Mouse (Mus musculus) MEL (cell line): Measurements from ENCODE around the gene Cd99l2. TPM values are rescaled to one million over a fixed set of nuclear protein-coding genes. Genes with fewer than 3 reads are reported as not detected.

Source experiments
- DNase-seq: peaks from one replicate; pipeline ENCODE4 v3.0.0; 2011; ENCODE audit warnings: low read depth, low spot score
- H3K27ac ChIP-seq: 2 replicates; pipeline ENCODE4 v1.5.1; 2012; ENCODE audit warnings: low read depth, mild to moderate bottlenecking, control low read depth, low read length, moderate library complexity; ENCODE audit not compliant: control insufficient read depth
- H3K27me3 ChIP-seq, 2 experiments: fragments of 150-350 bp in 1 of 2; sonication (generic) in 1 of 2; 2 replicates each; pipeline ENCODE4 v1.6.1; 2012; ENCODE audit warnings: low read length in 2 of 2, mild to moderate bottlenecking in 2 of 2, improper control_type of control experiment in 1 of 2, moderate library complexity in 1 of 2; ENCODE audit not compliant: insufficient read depth in 2 of 2, control insufficient read depth in 1 of 2
- H3K36me3 ChIP-seq, 2 experiments: 2 replicates each; pipeline ENCODE4 v1.6.1; 2012 to 2014; ENCODE audit warnings: low read length in 2 of 2, improper control_type of control experiment in 1 of 2, inconsistent platforms in 1 of 2, mild to moderate bottlenecking in 1 of 2; ENCODE audit not compliant: insufficient read depth in 2 of 2, control insufficient read depth in 1 of 2
- H3K4me1 ChIP-seq, 2 experiments: fragments of 150-350 bp in 1 of 2; sonication (generic) in 1 of 2; 2 replicates each; pipeline ENCODE4 v1.6.1; 2012; ENCODE audit warnings: low read length in 2 of 2, improper control_type of control experiment in 1 of 2, mild to moderate bottlenecking in 1 of 2; ENCODE audit not compliant: insufficient read depth in 2 of 2, control insufficient read depth in 1 of 2
- H3K4me3 ChIP-seq, 2 experiments: fragments of 150-350 bp in 1 of 2; sonication (generic) in 1 of 2; 2 replicates each; pipeline ENCODE4 v1.5.1; 2012; ENCODE audit warnings: low read depth in 2 of 2, low read length in 2 of 2, mild to moderate bottlenecking in 2 of 2, moderate library complexity in 2 of 2, control low read depth in 1 of 2, improper control_type of control experiment in 1 of 2; ENCODE audit not compliant: control insufficient read depth in 1 of 2, insufficient read depth in 1 of 2
- H3K79me2 ChIP-seq: 2 replicates; pipeline ENCODE4 v1.6.1; 2012; ENCODE audit warnings: mild to moderate bottlenecking, low read length, moderate library complexity; ENCODE audit not compliant: control insufficient read depth, poor library complexity, insufficient read depth
- H3K9ac ChIP-seq: 2 replicates; pipeline ENCODE4 v1.6.1; 2012; ENCODE audit warnings: low read depth, mild to moderate bottlenecking, control low read depth, low read length, moderate library complexity; ENCODE audit not compliant: control insufficient read depth, poor library complexity, severe bottlenecking
- H3K9me3 ChIP-seq: fragments of 150-350 bp; sonication (generic); replicated peaks from 2 replicates; pipeline ENCODE4 v1.6.1; 2012; ENCODE audit warnings: mild to moderate bottlenecking, low read length, improper control_type of control experiment, moderate library complexity; ENCODE audit not compliant: insufficient read depth
- CHD2 ChIP-seq: IDR thresholded peaks from 2 replicates; pipeline ENCODE4 v1.6.1; 2011; ENCODE audit warnings: low read length, improper control_type of control experiment
- ELF1 ChIP-seq: IDR thresholded peaks from 2 replicates; pipeline ENCODE4 v1.6.1; 2014; ENCODE audit warnings: low read depth, mild to moderate bottlenecking, inconsistent platforms, low read length, improper control_type of control experiment, moderate library complexity
- EP300 ChIP-seq, 2 experiments: IDR thresholded peaks; 2 replicates each; pipeline ENCODE4 v1.6.1; 2011; ENCODE audit warnings: improper control_type of control experiment in 2 of 2, low read length in 2 of 2, low read depth in 1 of 2, mild to moderate bottlenecking in 1 of 2
- ETS1 ChIP-seq: IDR thresholded peaks from 2 replicates; pipeline ENCODE4 v1.6.1; 2012; ENCODE audit warnings: low read depth, mild to moderate bottlenecking, inconsistent platforms, low read length, improper control_type of control experiment, moderate library complexity
- GABPA ChIP-seq: IDR thresholded peaks from 2 replicates; pipeline ENCODE4 v1.6.1; 2012; ENCODE audit warnings: low read depth, mild to moderate bottlenecking, inconsistent platforms, low read length, improper control_type of control experiment, moderate library complexity
- HCFC1 ChIP-seq: IDR thresholded peaks from 2 replicates; pipeline ENCODE4 v1.6.1; 2012; ENCODE audit warnings: low read depth, mild to moderate bottlenecking, inconsistent platforms, low read length, improper control_type of control experiment, moderate library complexity
- MAZ ChIP-seq: IDR thresholded peaks from 2 replicates; pipeline ENCODE4 v1.6.1; 2012; ENCODE audit warnings: low read depth, mild to moderate bottlenecking, inconsistent platforms, low read length, improper control_type of control experiment
- MYB ChIP-seq: IDR thresholded peaks from 2 replicates; pipeline ENCODE4 v1.6.1; 2011; ENCODE audit warnings: mild to moderate bottlenecking, low read depth, low read length, improper control_type of control experiment
- MYC ChIP-seq: IDR thresholded peaks from 2 replicates; pipeline ENCODE4 v1.6.1; 2011; ENCODE audit warnings: low read depth, mild to moderate bottlenecking, low read length, improper control_type of control experiment, moderate library complexity
- NELFE ChIP-seq: IDR thresholded peaks from 2 replicates; pipeline ENCODE4 v1.6.1; 2011; ENCODE audit warnings: low read depth, low read length, improper control_type of control experiment
- NRF1 ChIP-seq: IDR thresholded peaks from 2 replicates; pipeline ENCODE4 v1.6.1; 2014; ENCODE audit warnings: low read depth, mild to moderate bottlenecking, inconsistent platforms, low read length, improper control_type of control experiment, moderate library complexity; ENCODE audit not compliant: poor library complexity, insufficient read depth, severe bottlenecking
- POLR2A ChIP-seq, 2 experiments: IDR thresholded peaks; 2 replicates each; pipeline ENCODE4 v1.6.1; 2011 to 2012; ENCODE audit warnings: low read length in 2 of 2, mild to moderate bottlenecking in 2 of 2, control low read depth in 1 of 2, improper control_type of control experiment in 1 of 2, low read depth in 1 of 2, moderate library complexity in 1 of 2; ENCODE audit not compliant: control insufficient read depth in 1 of 2, insufficient read depth in 1 of 2, poor library complexity in 1 of 2
- RAD21 ChIP-seq: IDR thresholded peaks from 2 replicates; pipeline ENCODE4 v1.6.1; 2011; ENCODE audit warnings: mild to moderate bottlenecking, low read depth, low read length, improper control_type of control experiment
- RCOR1 ChIP-seq: IDR thresholded peaks from 2 replicates; pipeline ENCODE4 v1.6.1; 2012; ENCODE audit warnings: low read depth, mild to moderate bottlenecking, inconsistent platforms, low read length, improper control_type of control experiment
- SMC3 ChIP-seq: IDR thresholded peaks from 2 replicates; pipeline ENCODE4 v1.6.1; 2011; ENCODE audit warnings: low read depth, low read length, improper control_type of control experiment
- TCF12 ChIP-seq: IDR thresholded peaks from 2 replicates; pipeline ENCODE4 v1.6.1; 2014; ENCODE audit warnings: low read depth, mild to moderate bottlenecking, inconsistent platforms, low read length, improper control_type of control experiment, moderate library complexity
- USF1 ChIP-seq: IDR thresholded peaks from 2 replicates; pipeline ENCODE4 v1.6.1; 2014; ENCODE audit warnings: low read depth, mild to moderate bottlenecking, inconsistent platforms, low read length, improper control_type of control experiment, moderate library complexity
- ZMIZ1 ChIP-seq: IDR thresholded peaks from 2 replicates; pipeline ENCODE4 v1.6.1; 2012; ENCODE audit warnings: low read depth, mild to moderate bottlenecking, inconsistent platforms, low read length, improper control_type of control experiment, moderate library complexity
- polyA plus RNA-seq, 2 experiments: library from polyadenylated mRNA; stranded (reverse) in 1 of 2; unstranded in 1 of 2; fragments of >175 nt in 1 of 2; fragments of >200 nt in 1 of 2; gene quantifications; 2 replicates each; pipeline versions ENCODE4 v1.2.1 to v1.2.4; 2012; ENCODE audit warnings: low replicate concordance in 2 of 2, low read depth in 1 of 2; ENCODE audit not compliant: insufficient read length in 2 of 2, insufficient read depth in 1 of 2, missing spikeins in 1 of 2
- total RNA-seq: library from RNA; depleted of rRNA; stranded (reverse); fragments of 300-350 nt; gene quantifications from 2 replicates; pipeline ENCODE4 v1.2.3, GENCODE M21; 2012

Gene Cd99l2
- total and polyA plus RNA-seq, 3 experiments: 7.9 to 12.0 TPM; not detected in 1

DNA sequence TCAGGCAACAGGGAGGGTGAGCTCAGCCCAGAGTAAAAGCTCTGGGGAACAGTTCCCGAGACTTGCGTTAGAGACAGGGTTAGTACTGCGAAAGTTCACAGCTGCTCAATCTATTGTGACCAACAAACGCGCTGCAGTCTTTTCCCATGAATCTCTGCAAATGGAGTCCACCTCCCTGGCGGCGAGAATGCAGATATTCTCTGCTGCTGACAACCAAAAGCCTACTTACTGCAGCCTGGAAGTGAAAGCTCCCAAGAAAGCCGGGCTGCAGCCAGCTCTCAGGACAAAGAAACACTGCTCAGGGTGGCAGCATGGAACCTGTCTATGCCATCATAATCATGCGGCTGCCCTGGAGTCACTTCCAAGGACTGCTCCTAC, 619 bp upstream of the Cd99l2 start:
- DNase-seq: no peak
- H3K27ac ChIP-seq: no peak overlapping the region
- no peaks in the 10 kb centered on the region for H3K9me3 ChIP-seq
- H3K36me3 ChIP-seq: peaks cover 0 to 4% of the 10 kb centered on the region in 2 experiments; a peak in 2 of 4 replicates
- H3K9ac ChIP-seq: peak overlapping the region; percentile 98
- peaks cover 0 to 4% of the 10 kb centered on the region in 2 experiments; a peak in 1 of 4 replicates for H3K4me1 ChIP-seq
- H3K4me3 ChIP-seq: peak overlapping the region; percentile 60 to 95; a peak in 3 of 4 replicates
- no peak for TF ChIP-seq ETS1
- TF ChIP-seq NELFE: no peak
- no peak for TF ChIP-seq MYB
- TF ChIP-seq RCOR1: no peak
- TF ChIP-seq SMC3: no peak
- no peak for TF ChIP-seq USF1
- no peak for TF ChIP-seq ZMIZ1
- TF ChIP-seq MAZ: no peak
- TF ChIP-seq TCF12: no peak
- TF ChIP-seq EP300 (IDR thresholded peaks at IDR 0.05; ENCODE audit: low read depth in 1 of 2, low read length in 2 of 2): no peak
- no peak for TF ChIP-seq HCFC1
- no peak for TF ChIP-seq GABPA
- no peak for TF ChIP-seq ELF1
- no peak for TF ChIP-seq RAD21
- TF ChIP-seq MYC: no peak
- no peaks in the 10 kb centered on the region for H3K27me3 ChIP-seq
- H3K79me2 ChIP-seq: no peaks in the 10 kb centered on the region; the same call in 1 of the 2 replicates

- Histone ChIP-seq H3K79me2 (no peaks in the 10 kb centered on the region; the same call in 1 of the 2 replicates), H3K36me3 (peaks cover 0 to 4% of the 10 kb centered on the region in 2 experiments; a peak in 2 of 4 replicates), H3K4me3 (peak overlapping the region; percentile 84 to 95), H3K4me1 (peaks cover 0 to 4% of the 10 kb centered on the region in 2 experiments; a peak in 1 of 4 replicates), H3K27ac (peak overlapping the region; percentile 63), H3K9ac (peak overlapping the region; percentile 98), H3K27me3 (no peaks in the 10 kb centered on the region), H3K9me3 (no peaks in the 10 kb centered on the region)
- TF ChIP-seq CHD2 (no peak), NRF1 (peak; percentile 70), POLR2A (IDR thresholded peaks at IDR 0.05; ENCODE audit: control insufficient read depth in 1 of 2, insufficient read depth in 1 of 2, low read depth in 1 of 2, low read length in 2 of 2, poor library complexity in 1 of 2) (0 out of 4 replicates have a peak, but pooled peaks of 1 of the 2 experiments have one; percentile 33), MYC (no peak)
- DNase-seq: no peak
Observed at GRCm38 (mm10) chrX:71491931-71492633, 567 bp downstream of the Cd99l2 start.
